Mouse (Mus musculus): ENCODE measurements around the gene Nmnat2. TPM values are rescaled to one million over a fixed set of nuclear protein-coding genes. Genes with fewer than 3 reads are reported as not detected.

Gene Nmnat2
- polyA plus RNA-seq, 1 experiment from 2014 or later, result 2.4 TPM

DNA sequence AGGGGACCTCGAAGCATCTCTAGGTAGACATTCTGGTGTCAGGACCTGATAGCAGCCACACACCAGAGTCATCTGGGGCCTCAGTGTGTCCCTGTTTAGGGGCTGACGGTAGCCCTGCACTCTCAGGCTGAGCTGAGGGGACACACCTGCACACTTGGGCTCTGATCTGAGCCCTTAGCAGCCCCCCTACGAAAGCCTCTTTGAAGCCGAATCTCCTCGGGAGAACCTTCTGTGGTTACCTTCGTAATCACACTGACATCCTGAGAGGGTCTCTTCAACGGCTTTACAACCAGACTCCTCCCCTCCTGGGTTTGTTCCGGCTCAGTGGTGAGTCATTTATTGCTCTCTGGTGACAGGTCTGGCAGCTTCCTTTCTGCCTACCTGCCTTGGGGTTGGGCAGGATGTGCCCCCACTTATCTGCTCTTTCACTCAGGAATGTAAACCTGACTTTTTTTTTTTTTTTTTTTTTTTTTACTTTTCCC lies 186.0 kb downstream of the Nmnat2 start:
- no peak overlapping the region for H3K4me3 ChIP-seq
- H3K4me2 ChIP-seq, result no peak overlapping the region
- H3K4me1 ChIP-seq, result peaks cover 17% of the 10 kb centered on the region
- H3K27me3 ChIP-seq, result no peaks in the 10 kb centered on the region
- ATAC-seq (ENCODE audit: insufficient number of reproducible peaks, low FRiP score, low TSS enrichment, low read depth), result no peak
- no peaks in the 10 kb centered on the region for H3K36me3 ChIP-seq
- H3K27ac ChIP-seq, result peak overlapping the region; percentile 14
- no peak overlapping the region for H3K9ac ChIP-seq
- H3K9me3 ChIP-seq, result no peaks in the 10 kb centered on the region
- 14% methylated on average over 8 of the region's 8 CpGs for WGBS

DNA sequence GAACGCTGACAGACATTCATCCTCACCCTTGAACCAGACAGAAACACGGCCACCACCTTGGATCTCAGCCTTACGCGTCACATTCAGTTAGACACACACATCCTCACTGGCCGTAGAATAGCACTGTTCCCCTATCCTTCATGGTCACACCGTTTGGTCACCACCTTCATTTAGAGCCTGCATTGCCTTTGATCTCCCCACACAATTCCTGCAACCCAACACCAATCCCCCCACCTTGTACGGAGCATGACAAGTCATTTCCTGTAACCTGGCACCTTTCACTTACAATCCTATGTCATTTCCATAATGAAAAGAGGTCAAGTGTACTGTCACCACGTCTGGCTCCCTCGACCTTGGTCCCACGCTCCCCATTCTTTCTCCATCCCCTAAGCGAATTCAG lies 189.2 kb downstream of the Nmnat2 start:
- H3K4me2 ChIP-seq, result no peak overlapping the region

DNA sequence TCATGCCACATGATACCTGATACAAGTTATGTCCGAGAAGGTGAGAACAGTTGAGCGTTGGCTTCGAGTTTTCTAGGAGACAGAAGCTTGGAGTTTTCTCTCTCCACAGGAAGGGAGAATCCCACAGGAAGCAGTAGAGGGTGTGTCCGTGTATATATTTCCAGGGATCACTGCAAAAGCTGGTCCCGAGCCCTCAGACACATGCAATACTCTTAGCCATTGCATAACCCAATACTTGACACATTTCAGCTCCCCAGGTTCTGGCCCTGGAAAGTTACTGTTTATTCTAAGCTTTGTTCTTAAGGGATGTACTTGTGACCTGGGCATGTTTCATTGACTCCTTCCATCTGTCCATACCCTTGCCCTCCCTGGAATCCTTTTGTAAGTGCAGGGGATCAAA lies 191.0 kb downstream of the Nmnat2 start:
- WGBS, result 75% methylated on average over 5 of the region's 5 CpGs
- Histone ChIP-seq H3K4me1 (0 out of 2 replicates have a peak, but pooled peaks cover 2% of the 10 kb centered on the region), H3K36me3 (no peaks in the 10 kb centered on the region)

More for the DNA sequence above, 189.2 kb downstream of the Nmnat2 start:
- Histone ChIP-seq H3K4me1 (peaks cover 14% of the 10 kb centered on the region), H3K9ac (no peak overlapping the region), H3K36me3 (no peaks in the 10 kb centered on the region), H3K9me3 (no peaks in the 10 kb centered on the region), H3K27me3 (no peaks in the 10 kb centered on the region), H3K4me3 (no peak overlapping the region), H3K27ac (no peak overlapping the region)
- no peak for ATAC-seq (ENCODE audit: insufficient number of reproducible peaks, low FRiP score, low TSS enrichment, low read depth)
- 53% methylated on average over 11 of the region's 11 CpGs for WGBS

DNA sequence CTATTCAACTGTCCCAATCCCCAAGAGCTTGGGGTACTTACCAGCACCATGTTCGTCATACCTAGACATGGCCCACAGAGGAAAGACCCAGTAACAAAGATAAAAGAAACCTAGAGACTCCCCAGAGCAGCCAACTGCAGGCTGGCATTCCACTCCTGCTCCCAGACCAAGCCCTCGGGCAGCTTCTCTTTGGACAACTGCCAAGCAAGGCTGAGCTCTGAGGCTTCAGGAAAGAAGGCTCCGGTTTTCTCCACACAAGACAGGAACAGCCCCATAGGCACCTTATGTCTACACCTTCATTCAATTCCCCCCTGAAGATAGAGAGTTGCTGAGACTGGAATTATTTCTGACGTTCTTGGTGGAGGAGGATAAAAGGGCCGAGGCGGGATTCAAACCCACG lies 197.8 kb downstream of the Nmnat2 start:
- Histone ChIP-seq H3K4me2 (no peak overlapping the region), H3K9me3 (no peaks in the 10 kb centered on the region), H3K4me1 (peaks cover 8% of the 10 kb centered on the region), H3K27ac (no peak overlapping the region), H3K9ac (no peak overlapping the region), H3K4me3 (no peak overlapping the region), H3K36me3 (no peaks in the 10 kb centered on the region), H3K27me3 (no peaks in the 10 kb centered on the region)
- no peak for ATAC-seq (ENCODE audit: insufficient number of reproducible peaks, low FRiP score, low TSS enrichment, low read depth)
- 50% methylated on average over 7 of the region's 7 CpGs for WGBS

More for the DNA sequence above, 191.0 kb downstream of the Nmnat2 start:
- H3K27ac ChIP-seq, result no peak overlapping the region
- no peak overlapping the region for H3K9ac ChIP-seq
- H3K4me2 ChIP-seq, result no peak overlapping the region
- ATAC-seq (ENCODE audit: insufficient number of reproducible peaks, low FRiP score, low TSS enrichment, low read depth), result no peak
- H3K9me3 ChIP-seq, result no peaks in the 10 kb centered on the region
- no peak overlapping the region for H3K4me3 ChIP-seq
- H3K27me3 ChIP-seq, result no peaks in the 10 kb centered on the region

DNA sequence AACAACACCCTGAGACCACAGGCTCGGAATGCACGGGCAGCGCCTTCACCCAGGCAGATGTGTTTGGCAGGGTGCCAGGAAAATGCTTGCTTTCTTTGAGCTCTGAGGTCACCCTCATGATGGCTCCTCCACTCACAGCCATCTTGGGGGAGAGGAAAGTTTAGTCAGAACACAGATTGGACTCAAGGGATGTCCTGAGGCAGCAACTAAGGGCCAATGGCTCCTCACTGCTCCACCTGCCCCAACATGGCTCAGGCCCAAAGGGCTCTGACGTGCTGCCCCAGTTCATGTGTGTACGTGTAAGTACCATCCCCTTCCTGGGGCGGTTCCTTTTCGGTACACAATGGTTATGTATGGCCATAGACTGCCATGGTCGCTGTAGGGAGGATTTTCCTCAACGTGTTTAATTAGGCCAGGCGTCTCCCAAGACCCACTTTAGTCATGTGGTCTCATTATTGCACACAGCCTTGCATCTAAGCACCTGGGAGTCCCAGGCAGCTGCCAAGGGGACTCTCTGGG lies 198.9 kb downstream of the Nmnat2 start:
- Histone ChIP-seq H3K4me1 (peaks cover 8% of the 10 kb centered on the region), H3K4me3 (no peak overlapping the region), H3K4me2 (no peak overlapping the region), H3K36me3 (no peaks in the 10 kb centered on the region), H3K27ac (no peak overlapping the region), H3K27me3 (no peaks in the 10 kb centered on the region), H3K9me3 (no peaks in the 10 kb centered on the region), H3K9ac (no peak overlapping the region)
- WGBS, result 46% methylated on average over 10 of the region's 10 CpGs
- ATAC-seq (ENCODE audit: insufficient number of reproducible peaks, low FRiP score, low TSS enrichment, low read depth), result peak; percentile 19; the same call in 1 of the 2 replicates

DNA sequence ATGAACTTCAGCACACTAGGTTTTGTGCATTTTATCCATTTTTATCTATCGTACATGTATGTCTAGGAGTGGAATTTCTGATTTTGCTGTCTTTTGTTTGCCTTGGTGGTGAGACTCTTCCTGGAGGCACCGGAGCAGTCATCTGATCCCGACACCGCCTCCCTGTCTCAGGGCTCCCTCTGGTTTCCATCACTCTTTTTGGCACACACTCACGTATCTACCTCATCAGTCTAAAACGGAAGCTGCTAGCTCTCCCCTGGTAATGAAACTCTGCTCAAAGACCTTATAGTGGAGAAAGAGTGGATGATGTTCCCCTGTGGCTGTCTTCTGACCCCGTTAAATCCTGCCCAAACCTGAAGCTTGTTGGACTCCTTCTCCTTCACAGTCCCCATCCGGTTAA lies 200.6 kb downstream of the Nmnat2 start:
- Histone ChIP-seq H3K4me2 (no peak overlapping the region), H3K27me3 (no peaks in the 10 kb centered on the region), H3K9ac (no peak overlapping the region), H3K4me3 (no peak overlapping the region), H3K9me3 (no peaks in the 10 kb centered on the region), H3K36me3 (no peaks in the 10 kb centered on the region), H3K4me1 (peaks cover 8% of the 10 kb centered on the region), H3K27ac (no peak overlapping the region)
- ATAC-seq (ENCODE audit: insufficient number of reproducible peaks, low FRiP score, low TSS enrichment, low read depth), result no peak
- WGBS, result 52% methylated on average over 8 of the region's 8 CpGs

DNA sequence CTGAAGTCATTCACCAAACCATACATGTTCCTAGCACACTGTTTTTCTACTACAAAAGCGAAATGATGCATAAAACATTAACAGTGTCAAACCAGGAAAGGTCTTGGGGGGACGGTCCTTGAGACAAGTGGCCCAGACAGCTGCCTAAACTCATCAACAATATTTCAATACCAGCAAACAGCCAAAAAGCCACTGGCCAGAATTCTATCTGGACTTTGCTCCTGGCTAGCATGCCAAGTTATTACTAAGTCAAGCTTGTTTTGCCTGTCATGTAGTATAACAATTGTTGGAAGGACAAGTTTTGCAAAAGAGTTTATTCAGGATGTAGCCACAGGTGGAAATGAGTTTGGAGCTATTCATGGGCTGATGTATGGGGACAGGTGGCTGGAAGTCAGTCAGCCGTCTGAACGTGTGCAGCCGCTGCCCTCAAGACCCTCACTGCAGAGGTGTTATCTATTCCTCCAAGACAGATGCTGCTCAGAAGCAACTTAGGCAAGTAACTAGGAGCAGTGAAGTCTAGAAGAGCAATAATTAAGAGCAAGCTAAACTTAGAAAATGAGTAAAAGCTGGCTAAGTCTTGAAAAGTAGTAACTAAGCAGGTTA lies 202.3 kb downstream of the Nmnat2 start:
- Histone ChIP-seq H3K27me3 (no peaks in the 10 kb centered on the region), H3K4me3 (no peak overlapping the region), H3K27ac (no peak overlapping the region), H3K36me3 (no peaks in the 10 kb centered on the region), H3K9me3 (no peaks in the 10 kb centered on the region), H3K4me2 (no peak overlapping the region), H3K9ac (no peak overlapping the region), H3K4me1 (peaks cover 8% of the 10 kb centered on the region)
- ATAC-seq (ENCODE audit: insufficient number of reproducible peaks, low FRiP score, low TSS enrichment, low read depth), result no peak
- WGBS, result 64% methylated on average over 5 of the region's 5 CpGs

DNA sequence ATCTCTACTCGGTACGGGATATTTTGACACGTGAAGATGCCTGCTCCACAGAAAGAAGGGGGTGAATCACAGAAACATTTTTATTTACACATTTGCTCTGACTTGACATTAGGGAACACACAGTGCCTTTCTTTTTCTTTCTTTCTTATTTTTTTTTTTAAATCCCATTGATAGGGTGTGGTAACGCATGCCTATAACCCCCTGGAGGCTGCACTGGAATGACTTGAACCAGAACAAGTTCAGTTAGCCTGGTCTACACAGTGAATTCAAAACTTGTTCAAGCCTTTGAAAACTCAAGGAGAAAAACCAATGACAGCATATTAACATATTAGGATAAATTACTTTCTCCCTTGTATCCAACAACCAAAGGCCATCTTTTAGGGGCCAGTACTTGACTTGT lies 204.3 kb downstream of the Nmnat2 start:
- Histone ChIP-seq H3K36me3 (no peaks in the 10 kb centered on the region), H3K4me1 (no peaks in the 10 kb centered on the region), H3K4me3 (no peak overlapping the region), H3K4me2 (no peak overlapping the region), H3K9ac (no peak overlapping the region), H3K27ac (no peak overlapping the region), H3K9me3 (no peaks in the 10 kb centered on the region), H3K27me3 (no peaks in the 10 kb centered on the region)
- 78% methylated on average over 4 of the region's 4 CpGs for WGBS
- no peak for ATAC-seq (ENCODE audit: insufficient number of reproducible peaks, low FRiP score, low TSS enrichment, low read depth)

DNA sequence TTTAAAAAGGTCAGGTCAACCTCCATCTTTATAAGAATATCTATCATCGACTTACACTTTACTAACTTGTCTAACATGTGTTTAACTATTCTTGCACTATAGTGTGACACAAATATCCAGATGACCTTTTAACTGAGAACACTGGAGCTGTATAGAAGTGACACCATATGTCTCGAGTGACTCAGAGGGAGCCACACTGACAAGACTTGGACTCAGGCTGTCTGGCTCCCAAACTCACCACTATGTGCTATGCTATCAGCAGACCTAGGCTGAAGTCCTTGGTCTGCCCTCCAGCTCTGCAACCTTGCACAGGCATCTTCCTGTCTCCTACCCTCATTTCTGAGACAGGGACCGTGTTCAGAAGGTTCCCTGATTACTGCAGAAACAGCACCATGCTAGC lies 209.0 kb downstream of the Nmnat2 start:
- no peak overlapping the region for H3K4me3 ChIP-seq
- no peak for ATAC-seq (ENCODE audit: insufficient number of reproducible peaks, low FRiP score, low TSS enrichment, low read depth)
- no peak overlapping the region for H3K4me2 ChIP-seq
- H3K4me1 ChIP-seq, result no peaks in the 10 kb centered on the region
- WGBS, result 48% methylated on average over 3 of the region's 3 CpGs
- H3K27me3 ChIP-seq, result no peaks in the 10 kb centered on the region
- no peaks in the 10 kb centered on the region for H3K9me3 ChIP-seq
- no peaks in the 10 kb centered on the region for H3K36me3 ChIP-seq
- no peak overlapping the region for H3K9ac ChIP-seq
- H3K27ac ChIP-seq, result no peak overlapping the region

DNA sequence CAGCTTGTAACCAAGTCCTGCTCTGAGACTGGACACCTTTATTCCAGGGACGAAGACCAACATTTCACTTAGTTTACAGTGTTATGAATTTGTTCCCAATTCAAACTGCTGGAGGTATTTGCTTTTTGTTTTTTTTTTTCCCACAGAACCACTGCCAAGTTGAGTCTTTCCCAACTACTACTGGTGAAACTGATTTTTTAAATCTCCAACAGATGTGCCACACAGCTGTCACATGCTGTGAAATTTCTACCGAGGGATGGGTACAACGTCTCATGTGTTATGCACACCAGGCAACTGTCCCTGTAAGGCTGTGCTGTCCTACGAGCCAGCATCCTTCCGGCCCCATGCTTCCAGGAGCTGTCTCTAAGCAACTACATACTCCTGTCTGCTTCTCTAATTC lies 213.5 kb downstream of the Nmnat2 start:
- peaks cover 11% of the 10 kb centered on the region for H3K4me1 ChIP-seq
- H3K4me3 ChIP-seq, result no peak overlapping the region
- no peak for ATAC-seq (ENCODE audit: insufficient number of reproducible peaks, low FRiP score, low TSS enrichment, low read depth)
- H3K27ac ChIP-seq, result no peak overlapping the region
- H3K36me3 ChIP-seq, result no peaks in the 10 kb centered on the region
- no peaks in the 10 kb centered on the region for H3K9me3 ChIP-seq
- no peak overlapping the region for H3K4me2 ChIP-seq
- H3K27me3 ChIP-seq, result no peaks in the 10 kb centered on the region
- no peak overlapping the region for H3K9ac ChIP-seq
- 60% methylated on average over 5 of the region's 5 CpGs for WGBS
